Mouse (Mus musculus) G1E (cell line): Measurements from ENCODE around the gene Mettl17.

ENCODE experiments used
- CTCF ChIP-seq: IDR thresholded peaks from 2 replicates; pipeline ENCODE4 v1.5.1; 2012; ENCODE audit warnings: low read depth, low read length, inconsistent platforms, mixed read lengths
- GATA1 ChIP-seq: IDR thresholded peaks from 2 replicates; pipeline ENCODE4 v1.6.1; 2012; ENCODE audit warnings: borderline replicate concordance, low read length, inconsistent platforms, mixed read lengths

GRCm38 (mm10) chr14:51870756-51871155, 13.9 kb upstream of the Mettl17 start:
- TF ChIP-seq CTCF (no peak), GATA1 (no peak)
